Mouse (Mus musculus) megakaryocyte progenitor cell, adult 5-6 weeks (primary cell): ENCODE results near the gene Csta1. TPM values are rescaled to one million over a fixed set of nuclear protein-coding genes. Genes with fewer than 3 reads are reported as not detected.
"Not testable (repeated sequence)": the region's sequence is repeated elsewhere in the genome, so short reads cannot be mapped to it uniquely, and the experiment has no call there.

Experiments used
- ATAC-seq: replicated peaks from 2 replicates; pipeline ENCODE4 v1.8.0; 2016; ENCODE audit warnings: mild to moderate bottlenecking, moderate TSS enrichment, inconsistent platforms; ENCODE audit not compliant: poor library complexity
- total RNA-seq, 2 experiments: library from RNA; stranded (forward) in 1 of 2; stranded (reverse) in 1 of 2; fragments of 157-497, 149-512 nt in 1 of 2; fragments of 200-1000 nt in 1 of 2; gene quantifications; 2 replicates each; pipeline versions ENCODE4 v1.2.3 to v1.2.4; 2015 to 2017

Csta1 gene
- total RNA-seq (2015) (not detected in 2 replicates), total RNA-seq (2017) (0.42 TPM in 1 of 2 replicates, not detected in the other)

- no peak for ATAC-seq
Observed at GRCm38 (mm10) chr16:36131141-36131540, at the start of gene Csta1. Gene Csta1 (minus strand): TSS chr16:36131241.

GRCm38 (mm10) chr16:36179910-36180309 lies 48.9 kb upstream of the Csta1 start:
- ATAC-seq: no peak

GRCm38 (mm10) chr16:36176108-36176507 lies 45.1 kb upstream of the Csta1 start:
- ATAC-seq: no peak

- ATAC-seq: not testable (repeated sequence)
Observed at GRCm38 (mm10) chr16:36167841-36168240, 36.8 kb upstream of the Csta1 start.

- ATAC-seq: no peak
Observed at GRCm38 (mm10) chr16:36156402-36156975, 25.4 kb upstream of the Csta1 start, which contains the start of gene Stfa2l1. Gene Stfa2l1 (plus strand): TSS chr16:36156811.

- no peak for ATAC-seq
Observed at GRCm38 (mm10) chr16:36138201-36138600, 7.2 kb upstream of the Csta1 start.

- ATAC-seq: no peak
Observed at GRCm38 (mm10) chr16:36128092-36128491, 2.9 kb downstream of the Csta1 start.

- ATAC-seq: not testable (repeated sequence)
Observed at GRCm38 (mm10) chr16:36115751-36116150, 15.3 kb downstream of the Csta1 start.

GRCm38 (mm10) chr16:36111486-36111885 lies 19.6 kb downstream of the Csta1 start:
- ATAC-seq: not testable (repeated sequence)

GRCm38 (mm10) chr16:36102211-36102610 lies 28.8 kb downstream of the Csta1 start:
- ATAC-seq: no peak

- ATAC-seq: no peak
Observed at GRCm38 (mm10) chr16:36101526-36101925, 29.5 kb downstream of the Csta1 start.

- not testable (repeated sequence) for ATAC-seq
Observed at GRCm38 (mm10) chr16:36097813-36098499, 33.1 kb downstream of the Csta1 start.

- no peak for ATAC-seq
Observed at GRCm38 (mm10) chr16:36094079-36094478, 37.0 kb downstream of the Csta1 start.

- no peak for ATAC-seq
Observed at GRCm38 (mm10) chr16:36090785-36091509, 40.1 kb downstream of the Csta1 start.

- no peak for ATAC-seq
Observed at GRCm38 (mm10) chr16:36089850-36090616, 41.0 kb downstream of the Csta1 start.

GRCm38 (mm10) chr16:36089065-36089464 lies 42.0 kb downstream of the Csta1 start:
- no peak for ATAC-seq

GRCm38 (mm10) chr16:36087846-36088245 lies 43.2 kb downstream of the Csta1 start:
- ATAC-seq: no peak

- ATAC-seq: no peak
Observed at GRCm38 (mm10) chr16:36079916-36080315, 51.1 kb downstream of the Csta1 start.

GRCm38 (mm10) chr16:36074772-36075171 lies 56.3 kb downstream of the Csta1 start:
- no peak for ATAC-seq

GRCm38 (mm10) chr16:36072410-36073011 lies 58.5 kb downstream of the Csta1 start:
- peak; percentile 13; the same call in 1 of the 2 replicates for ATAC-seq
